Mouse (Mus musculus) kidney, postnatal 10 days (tissue): ENCODE results near the gene Srrm1.
"Not testable (repeated sequence)": the region's sequence is repeated elsewhere in the genome, so short reads cannot be mapped to it uniquely, and the experiment has no call there.

Source experiments
- DNase-seq: peaks from one replicate; pipeline ENCODE4 v3.0.0; 2021; ENCODE audit warnings: mixed read lengths

The Srrm1 gene

GRCm38 (mm10) chr4:135298680-135299079 is 54.4 kb downstream of the Srrm1 start:
- no peak for DNase-seq

- DNase-seq, result no peak
These were observed 55.1 kb downstream of the Srrm1 start for GRCm38 (mm10) chr4:135297931-135298546.

- no peak for DNase-seq
These were observed 56.0 kb downstream of the Srrm1 start for GRCm38 (mm10) chr4:135297146-135297545.

GRCm38 (mm10) chr4:135296565-135296964 is 56.6 kb downstream of the Srrm1 start:
- no peak for DNase-seq

- no peak for DNase-seq
These were observed 59.3 kb downstream of the Srrm1 start for GRCm38 (mm10) chr4:135293813-135294212.

GRCm38 (mm10) chr4:135292477-135293089 is 60.5 kb downstream of the Srrm1 start:
- DNase-seq, result peak; percentile 63

- no peak for DNase-seq
These were observed 61.3 kb downstream of the Srrm1 start for GRCm38 (mm10) chr4:135291841-135292240.

GRCm38 (mm10) chr4:135291199-135291598 is 61.9 kb downstream of the Srrm1 start:
- no peak for DNase-seq

- DNase-seq, result no peak
These were observed 65.1 kb downstream of the Srrm1 start for GRCm38 (mm10) chr4:135287975-135288374.

GRCm38 (mm10) chr4:135286833-135287395 is 66.2 kb downstream of the Srrm1 start:
- DNase-seq, result peak; percentile 60

- no peak for DNase-seq
These were observed 67.0 kb downstream of the Srrm1 start for GRCm38 (mm10) chr4:135286033-135286622.

- no peak for DNase-seq
These were observed 67.7 kb downstream of the Srrm1 start for GRCm38 (mm10) chr4:135285436-135285835.

GRCm38 (mm10) chr4:135283875-135284274 is 69.2 kb downstream of the Srrm1 start:
- no peak for DNase-seq

GRCm38 (mm10) chr4:135283417-135283816 is 69.7 kb downstream of the Srrm1 start:
- DNase-seq, result no peak

GRCm38 (mm10) chr4:135282651-135283290 is 70.3 kb downstream of the Srrm1 start:
- DNase-seq, result peak; percentile 64

GRCm38 (mm10) chr4:135280016-135280415 is 73.1 kb downstream of the Srrm1 start:
- DNase-seq, result not testable (repeated sequence)

GRCm38 (mm10) chr4:135276681-135277379 is 76.3 kb downstream of the Srrm1 start:
- DNase-seq, result no peak

GRCm38 (mm10) chr4:135274761-135275160 is 78.4 kb downstream of the Srrm1 start:
- no peak for DNase-seq

- peak; percentile 63 for DNase-seq
These were observed 79.8 kb downstream of the Srrm1 start for GRCm38 (mm10) chr4:135273307-135273682.

- DNase-seq, result peak; percentile 100
These were observed 80.3 kb downstream of the Srrm1 start, which contains the start of gene Clic4 for GRCm38 (mm10) chr4:135272640-135273306. Gene Clic4, minus strand, starts transcription at chr4:135272814.

- peak; percentile 81 for DNase-seq
These were observed 81.1 kb downstream of the Srrm1 start for GRCm38 (mm10) chr4:135271881-135272616.
